In the genomic region with DNA sequence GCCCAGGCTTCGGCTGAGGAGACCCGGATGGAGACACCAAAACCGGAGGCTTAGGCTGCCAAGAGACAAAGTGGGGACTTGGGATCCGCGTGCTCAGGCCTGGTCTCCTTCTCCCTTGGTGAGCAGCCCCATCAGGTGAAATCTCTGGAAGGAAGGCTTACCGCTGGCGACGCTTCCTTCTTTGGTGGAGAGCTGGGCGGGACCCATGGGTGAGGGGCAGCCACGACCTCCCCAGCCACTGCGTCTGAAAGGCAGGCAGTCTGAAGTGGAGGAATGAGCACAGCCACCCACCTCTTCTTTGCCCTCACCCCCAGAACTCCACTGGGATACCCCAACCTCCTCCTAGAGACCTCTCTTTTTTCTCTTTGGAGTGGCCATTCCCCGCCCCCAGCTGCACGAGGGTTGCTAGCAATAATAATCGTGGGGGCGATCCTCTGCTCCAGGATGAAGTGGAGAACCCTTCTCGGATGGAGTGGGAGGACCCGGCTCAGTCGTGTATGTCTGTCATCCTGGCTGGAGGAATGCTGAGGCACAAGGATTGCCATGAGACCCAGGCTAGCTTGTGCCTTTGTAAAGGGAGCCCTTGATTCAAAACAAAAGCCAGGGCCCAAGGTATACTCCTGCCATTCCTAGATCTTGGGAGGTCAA, we compare ENCODE assay signal across 9 mouse cellular contexts. TPM values are rescaled to one million over a fixed set of nuclear protein-coding genes. Genes with fewer than 3 reads are reported as not detected.
DNase-seq lines count a peak whose midpoint lies in the region; ATAC-seq and TF ChIP-seq lines count a peak whose summit lies in the region.
"Had no signal": no experiment of that assay in that cellular context is flagged by ENCODE, and none has a peak within 500 bp of the region (broad histone marks: within the 10 kb centered on the region; RNA-seq: fewer than 3 reads in every experiment).

No protein-coding gene starts in this region.

- H3K4me1 ChIP-seq in heart, embryonic 13.5 days: peaks cover 68% of the 10 kb centered on the region
- peaks cover 43% of the 10 kb centered on the region for H3K4me1 ChIP-seq in limb, embryonic 12.5 days (replicated peaks)
- H3K4me1 ChIP-seq in stomach, postnatal 0 days (replicated peaks; ENCODE audit: control insufficient read depth, insufficient read depth): no peaks in the 10 kb centered on the region

- H3K27me3 ChIP-seq in heart, embryonic 13.5 days (replicated peaks): peaks cover 50% of the 10 kb centered on the region
- H3K27me3 ChIP-seq in limb, embryonic 12.5 days: peaks cover 65% of the 10 kb centered on the region
- no peaks in the 10 kb centered on the region for H3K27me3 ChIP-seq in stomach, postnatal 0 days (ENCODE audit: control insufficient read depth, insufficient read depth, low read length)

- 6% methylated on average over 18 of the region's 18 CpGs for WGBS in heart, embryonic 13.5 days
- 8% methylated on average over 18 of the region's 18 CpGs for WGBS in limb, embryonic 12.5 days
- WGBS in stomach, postnatal 0 days: 11% methylated on average over 13 of the region's 18 CpGs

- H3K36me3 ChIP-seq in heart, embryonic 13.5 days: peaks cover 14% of the 10 kb centered on the region
- H3K36me3 ChIP-seq in limb, embryonic 12.5 days: peaks cover 17% of the 10 kb centered on the region
- H3K36me3 ChIP-seq in stomach, postnatal 0 days (ENCODE audit: control insufficient read depth, insufficient read depth, low read length): 0 out of 2 replicates have a peak, but pooled peaks cover 3% of the 10 kb centered on the region

- no peak for TF ChIP-seq EP300 in stomach, postnatal 0 days (optimal IDR thresholded peaks at IDR 0.05)

- no peak for TF ChIP-seq CTCF in stomach, postnatal 0 days (IDR thresholded peaks at IDR 0.05; ENCODE audit: low read depth)

- peak overlapping the region; percentile 93 for H3K4me2 ChIP-seq in heart, embryonic 13.5 days
- H3K4me2 ChIP-seq in limb, embryonic 12.5 days: peak overlapping the region; percentile 97
- peak overlapping the region; percentile 21; the same call in 1 of the 2 replicates for H3K4me2 ChIP-seq in stomach, postnatal 0 days (replicated peaks; ENCODE audit: low read depth)

- H3K27ac ChIP-seq in heart, embryonic 13.5 days (replicated peaks): peak overlapping the region; percentile 81
- no peak overlapping the region for H3K27ac ChIP-seq in limb, embryonic 12.5 days
- no peak overlapping the region for H3K27ac ChIP-seq in stomach, postnatal 0 days (replicated peaks)

- intact Hi-C loops in heart, postnatal 14 days (cut with DNase I): no loop called here

- no peak for DNase-seq in heart, postnatal 14 days
- peak; percentile 14 for DNase-seq in thymus, postnatal 4 days
- DNase-seq in thymus, postnatal 36 days: no peak
- no peak for DNase-seq in stomach, postnatal 0 days (ENCODE audit: low spot score)
- DNase-seq in adrenal gland, adult (ENCODE audit: inconsistent age in 2 of 2, low spot score in 1 of 2): no peak
- DNase-seq in ovary, postnatal 14 days (ENCODE audit: low spot score): no peak

- H3K9me3 ChIP-seq in heart, embryonic 13.5 days: no peaks in the 10 kb centered on the region
- H3K9me3 ChIP-seq in limb, embryonic 12.5 days: no peaks in the 10 kb centered on the region
- H3K9me3 ChIP-seq in stomach, postnatal 0 days (ENCODE audit: control insufficient read depth, low read length): no peaks in the 10 kb centered on the region

- peak overlapping the region; percentile 87 for H3K9ac ChIP-seq in heart, embryonic 13.5 days
- peak overlapping the region; percentile 24; the same call in 1 of the 2 replicates for H3K9ac ChIP-seq in limb, embryonic 12.5 days (replicated peaks)
- no peak overlapping the region; the same call in 1 of the 2 replicates for H3K9ac ChIP-seq in stomach, postnatal 0 days (ENCODE audit: low read length)

- no peak for ATAC-seq in heart, embryonic 13.5 days (ENCODE audit: extremely low read depth, insufficient number of reproducible peaks, low FRiP score, low TSS enrichment)
- ATAC-seq in limb, embryonic 12.5 days (ENCODE audit: insufficient number of reproducible peaks, insufficient read depth, low FRiP score, low TSS enrichment, low read depth): no peak
- no peak for ATAC-seq in stomach, postnatal 0 days (ENCODE audit: low FRiP score, low TSS enrichment)

- H3K4me3 ChIP-seq in heart, embryonic 13.5 days: peak overlapping the region; percentile 55
- H3K4me3 ChIP-seq in limb, embryonic 12.5 days (replicated peaks): peak overlapping the region; percentile 24
- H3K4me3 ChIP-seq in stomach, postnatal 0 days (ENCODE audit: low read depth, low read length): no peak overlapping the region

RNA-seq across cellular contexts. Expression of a gene that starts 4.1 kb away (rescaled TPM):
- 0.11 TPM in 1 of 2 replicates, not detected in the other for polyA plus RNA-seq in heart, embryonic 13.5 days (2015; fragmentation: Nextera tagmentation; extraction: Ambion mirVana)
- under 1 TPM; 0.56 to 0.65 TPM for total RNA-seq in heart, postnatal 14 days (2021)
- not detected in 2 replicates for polyA plus RNA-seq in limb, embryonic 12.5 days (2016; fragmentation: Nextera tagmentation; extraction: Ambion mirVana)
- 6.8 and 6.9 TPM in 2 replicates for polyA plus RNA-seq in stomach, postnatal 0 days (2015; fragmentation: Nextera tagmentation; extraction: Ambion mirVana)

RNA-seq across cellular contexts. Expression of a gene that starts 4.2 kb away (rescaled TPM):
- polyA plus RNA-seq in heart, embryonic 13.5 days (2015; fragmentation: Nextera tagmentation; extraction: Ambion mirVana): 5.7 and 5.9 TPM in 2 replicates
- total RNA-seq in heart, postnatal 14 days (2021): not detected
- 1.6 and 1.7 TPM in 2 replicates for polyA plus RNA-seq in limb, embryonic 12.5 days (2016; fragmentation: Nextera tagmentation; extraction: Ambion mirVana)
- 0.86 and 0.96 TPM in 2 replicates for polyA plus RNA-seq in stomach, postnatal 0 days (2015; fragmentation: Nextera tagmentation; extraction: Ambion mirVana)
- total RNA-seq: G1E had no signal

RNA-seq across cellular contexts. Expression of a gene that starts 10.7 kb away (rescaled TPM):
- 79.6 and 86.5 TPM in 2 replicates for polyA plus RNA-seq in heart, embryonic 13.5 days (2015; fragmentation: Nextera tagmentation; extraction: Ambion mirVana)
- 10 to 100 TPM; 35.7 to 36.3 TPM for total RNA-seq in heart, postnatal 14 days (2021)
- 132 and 144 TPM in 2 replicates for polyA plus RNA-seq in limb, embryonic 12.5 days (2016; fragmentation: Nextera tagmentation; extraction: Ambion mirVana)
- 62.0 and 65.8 TPM in 2 replicates for polyA plus RNA-seq in stomach, postnatal 0 days (2015; fragmentation: Nextera tagmentation; extraction: Ambion mirVana)

RNA-seq across cellular contexts. Expression of a gene that starts 11.1 kb away (rescaled TPM):
- polyA plus RNA-seq in heart, embryonic 13.5 days (2015; fragmentation: Nextera tagmentation; extraction: Ambion mirVana): 46.3 and 53.4 TPM in 2 replicates
- 10 to 100 TPM; 27.0 to 31.6 TPM for total RNA-seq in heart, postnatal 14 days (2021)
- 63.0 and 72.8 TPM in 2 replicates for polyA plus RNA-seq in limb, embryonic 12.5 days (2016; fragmentation: Nextera tagmentation; extraction: Ambion mirVana)
- polyA plus RNA-seq in stomach, postnatal 0 days (2015; fragmentation: Nextera tagmentation; extraction: Ambion mirVana): 27.7 and 31.8 TPM in 2 replicates

RNA-seq across cellular contexts. Expression of a gene that starts 17.3 kb away (rescaled TPM):
- polyA plus RNA-seq in heart, embryonic 13.5 days (2015; fragmentation: Nextera tagmentation; extraction: Ambion mirVana): 2,053 and 2,109 TPM in 2 replicates
- 100 to 1,000 TPM; 893 to 962 TPM for total RNA-seq in heart, postnatal 14 days (2021)
- polyA plus RNA-seq in limb, embryonic 12.5 days (2016; fragmentation: Nextera tagmentation; extraction: Ambion mirVana): 1,783 and 1,832 TPM in 2 replicates
- 1,070 and 1,103 TPM in 2 replicates for polyA plus RNA-seq in stomach, postnatal 0 days (2015; fragmentation: Nextera tagmentation; extraction: Ambion mirVana)

Comparison
In these comparisons a context has a peak if more than half of its experiments do, and no peak if none do; other contexts are left out.
1. H3K4me2 ChIP-seq: peak in every context shown above with its lines; median percentile 97 in limb, embryonic 12.5 days; 93 in heart, embryonic 13.5 days; 21 in stomach, postnatal 0 days.